Mouse (Mus musculus): ENCODE measurements at regions not wholly inside any gene's neighbourhood (a gene's known extent, or its start where the extent isn't known, plus 50 kb on each side); places are given as distances from the start of the nearest gene placed in this dataset.

DNA sequence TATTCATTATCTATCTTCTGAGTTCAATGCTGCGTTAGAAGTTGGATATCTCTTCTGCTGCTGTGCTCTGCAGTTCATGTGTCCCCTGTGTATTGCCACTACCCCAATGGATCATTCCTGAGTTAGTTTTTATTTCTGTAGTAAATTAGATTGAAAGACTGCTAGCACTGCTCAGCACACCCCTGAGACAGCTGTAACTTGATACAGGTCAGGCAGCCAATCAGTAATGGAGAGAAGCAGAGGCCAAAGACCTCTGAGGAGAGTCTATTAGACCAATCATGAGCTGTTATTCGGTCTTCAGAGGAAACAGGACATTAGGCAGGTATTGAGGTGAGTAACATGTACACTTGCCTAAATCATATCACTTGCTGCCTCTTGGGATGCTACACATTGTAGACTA, 837.5 kb upstream of the Chordc1 start:
- no peak for DNase-seq (ENCODE audit: low spot score)

- no peak for DNase-seq (ENCODE audit: low spot score)
These were observed 825.5 kb upstream of the Chordc1 start for GRCm38 (mm10) chr9:17466379-17466778.

DNA sequence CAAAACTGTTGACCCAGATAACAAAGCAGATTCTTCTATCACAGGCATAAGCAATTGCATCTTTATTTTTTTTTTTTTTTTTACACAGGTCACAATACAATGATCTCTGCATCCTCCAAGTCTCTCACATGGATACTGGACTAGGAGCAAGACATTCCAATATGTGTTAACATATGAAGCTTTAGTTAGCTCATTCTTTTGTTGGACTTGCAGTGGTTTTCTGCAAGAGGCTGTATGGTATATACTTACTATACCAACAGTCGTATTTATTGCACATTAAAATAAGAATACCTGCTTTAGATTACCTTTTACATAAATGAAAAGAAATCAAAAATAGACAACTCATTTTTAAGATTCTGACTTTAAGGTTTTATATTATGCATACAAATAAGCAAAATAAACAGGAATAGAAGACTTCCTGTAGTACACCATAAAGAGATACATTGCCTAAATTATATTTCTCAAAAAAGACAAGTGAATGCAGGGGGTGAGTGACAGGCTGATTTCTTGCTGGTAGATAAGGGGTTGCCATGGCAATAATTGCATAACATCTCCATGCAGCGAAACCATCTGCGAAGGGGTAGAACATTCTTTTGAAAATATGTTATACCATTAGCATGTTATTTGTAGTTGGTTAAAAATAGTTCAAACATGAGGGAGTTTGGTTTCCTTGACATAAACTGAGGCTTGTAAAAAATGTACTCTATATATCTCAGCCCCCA, 807.1 kb upstream of the Chordc1 start:
- peak; percentile 16 for DNase-seq (ENCODE audit: low spot score)

DNA sequence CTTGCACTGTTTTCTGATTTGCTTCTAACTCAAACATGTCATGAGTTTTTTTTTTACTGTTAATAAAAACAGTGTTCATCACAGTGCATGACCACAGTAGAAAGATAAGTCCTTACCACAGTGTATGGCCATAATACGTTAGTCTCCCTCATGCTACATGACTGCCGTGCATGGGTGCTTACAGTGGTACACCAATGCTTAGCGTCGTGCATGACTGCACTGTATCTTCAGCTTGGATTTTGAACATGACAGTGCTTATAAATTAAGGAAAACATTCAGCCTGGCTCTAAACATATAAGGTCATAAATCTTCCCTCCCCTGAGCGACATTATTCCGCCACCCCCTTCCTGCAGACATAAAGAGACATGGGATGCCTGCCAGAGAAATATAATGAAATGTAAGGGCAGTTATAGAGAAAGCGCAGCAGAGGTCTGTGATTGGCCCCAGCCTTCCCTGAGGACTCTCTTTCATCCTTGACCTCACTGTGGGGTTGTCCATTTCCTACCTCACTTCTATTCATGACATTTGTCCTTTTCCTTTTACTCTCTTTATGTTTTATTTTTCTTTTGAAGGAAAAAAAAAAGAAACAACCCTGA, 791.7 kb upstream of the Chordc1 start:
- no peak for DNase-seq (ENCODE audit: low spot score)

- DNase-seq (ENCODE audit: low spot score): no peak
These were observed 783.2 kb upstream of the Chordc1 start for GRCm38 (mm10) chr9:17508744-17509143.

DNA sequence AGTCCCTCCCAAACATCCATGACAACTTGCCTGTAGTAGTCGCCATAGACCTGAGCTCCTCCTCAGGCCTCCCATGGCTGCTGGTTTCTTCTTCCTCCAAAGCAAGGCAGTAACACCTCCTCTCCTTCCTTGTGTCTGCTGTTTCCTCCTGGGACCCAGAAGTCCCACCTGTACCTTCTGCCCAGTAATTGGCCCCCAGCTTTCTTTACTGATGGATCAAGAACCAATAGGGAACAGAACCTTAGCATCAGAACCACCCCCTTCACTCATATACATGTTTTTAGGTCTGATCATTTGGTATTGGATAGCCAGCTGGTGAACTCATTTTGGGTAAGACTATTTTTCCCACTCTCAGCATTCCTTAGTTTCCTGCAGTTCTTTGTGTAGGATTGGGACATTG, 735.7 kb upstream of the Chordc1 start:
- no peak for DNase-seq (ENCODE audit: low spot score)

DNA sequence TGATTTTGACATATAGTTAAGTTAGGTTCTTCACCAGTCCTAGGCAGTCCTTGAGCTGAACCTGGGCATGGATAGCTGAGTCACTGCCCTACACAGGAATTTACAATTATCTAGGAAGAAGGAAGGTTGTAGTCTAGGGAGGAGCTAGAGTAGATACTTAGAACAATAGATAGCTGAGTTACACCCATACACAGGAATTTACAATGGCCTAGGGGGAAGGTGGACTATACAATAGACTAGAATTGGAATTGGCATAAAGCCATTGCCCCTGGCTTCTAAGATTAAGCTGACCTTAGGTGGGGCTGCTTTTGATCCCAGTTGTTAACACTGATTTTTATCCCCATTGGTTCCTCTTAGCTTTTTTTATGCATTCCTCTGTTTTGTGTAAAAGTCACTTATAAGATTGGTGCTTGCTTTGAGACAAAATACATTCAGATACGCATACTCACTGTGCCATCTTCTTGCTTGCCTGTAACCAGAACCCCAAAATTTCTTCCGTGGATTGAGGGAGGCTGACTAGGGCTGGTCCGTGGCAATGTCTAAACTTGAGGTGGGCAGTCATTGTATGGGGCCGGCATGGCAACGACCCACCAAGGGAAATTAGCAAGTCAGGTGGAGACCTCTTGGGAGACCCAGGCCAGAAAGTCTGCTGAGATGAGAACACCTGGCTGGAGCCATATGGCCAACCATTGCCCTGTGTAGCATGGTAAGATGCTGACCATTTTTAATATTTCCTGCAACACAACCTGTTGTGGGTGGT, 734.1 kb upstream of the Chordc1 start:
- no peak for DNase-seq (ENCODE audit: low spot score)

- no peak for DNase-seq (ENCODE audit: low spot score)
These were observed 724.0 kb upstream of the Chordc1 start for GRCm38 (mm10) chr9:17567784-17568518.

- no peak for DNase-seq (ENCODE audit: low spot score)
These were observed 704.4 kb upstream of the Chordc1 start for GRCm38 (mm10) chr9:17587558-17587957.

- no peak for DNase-seq (ENCODE audit: low spot score)
These were observed 703.9 kb upstream of the Chordc1 start for GRCm38 (mm10) chr9:17587968-17588550.

GRCm38 (mm10) chr9:17611146-17611545, 680.8 kb upstream of the Chordc1 start:
- no peak for DNase-seq (ENCODE audit: low spot score)

- no peak for DNase-seq (ENCODE audit: low spot score)
These were observed 649.4 kb upstream of the Chordc1 start for GRCm38 (mm10) chr9:17642513-17642912.

- no peak for DNase-seq (ENCODE audit: low spot score)
These were observed 645.9 kb upstream of the Chordc1 start for GRCm38 (mm10) chr9:17645882-17646626.

- no peak for DNase-seq (ENCODE audit: low spot score)
These were observed 638.1 kb upstream of the Chordc1 start for GRCm38 (mm10) chr9:17653818-17654217.

DNA sequence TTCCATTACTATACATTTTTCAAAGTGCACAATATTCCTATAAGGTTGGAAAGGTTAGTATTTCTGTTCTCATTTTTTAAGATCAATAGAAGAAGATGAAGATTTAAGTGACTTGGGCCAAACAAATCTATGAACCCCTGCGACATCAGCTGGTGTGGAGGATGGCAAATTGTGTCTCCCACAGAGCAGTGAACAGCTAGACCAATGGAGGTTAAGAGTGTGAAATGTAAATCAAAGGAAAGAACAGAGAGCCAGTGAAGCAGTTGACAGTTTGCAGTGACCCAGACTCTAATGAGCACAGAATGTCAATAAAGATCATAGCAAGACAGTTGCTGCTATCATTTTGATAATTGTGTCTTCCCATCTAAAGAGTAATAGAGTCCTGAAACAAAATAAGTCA, 627.8 kb upstream of the Chordc1 start:
- DNase-seq (ENCODE audit: low spot score): no peak

- no peak for DNase-seq (ENCODE audit: low spot score)
These were observed 623.7 kb upstream of the Chordc1 start for GRCm38 (mm10) chr9:17668260-17668659.

DNA sequence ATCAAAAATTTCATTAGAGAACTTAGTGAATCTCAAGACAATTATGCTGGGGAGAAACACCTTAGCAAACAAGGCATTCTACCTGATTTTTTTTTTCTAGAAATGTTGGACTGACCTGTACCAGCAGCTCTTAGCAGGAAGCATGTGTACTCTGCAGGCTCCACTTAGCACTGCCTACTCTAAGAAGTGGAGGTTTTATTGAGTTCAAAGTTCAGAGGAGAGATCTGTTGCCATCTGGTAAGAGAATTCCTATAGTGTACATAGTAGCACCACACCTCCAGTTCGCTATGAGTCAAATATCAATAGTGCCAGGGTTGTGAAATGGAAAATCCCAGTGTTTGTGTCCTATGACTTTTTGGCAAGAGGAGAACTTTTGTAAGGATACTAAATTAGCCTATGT, 616.4 kb upstream of the Chordc1 start:
- no peak for DNase-seq (ENCODE audit: low spot score)
